Mouse (Mus musculus) frontal cortex, adult (tissue): ENCODE measurements around the gene Kcna2.
A peak's percentile ranks its signal among the peaks of the same experiment; 100 is the strongest.

ENCODE experiments used
- ATAC-seq: cut with Nextera tagmentation; 2 replicates; pipeline ENCODE4 v1.9.2; 2017; ENCODE audit warnings: mild to moderate bottlenecking, moderate library complexity, mixed read lengths; ENCODE audit not compliant: low TSS enrichment

Gene Kcna2

GRCm38 (mm10) chr3:107150872-107151540, 50.1 kb downstream of the Kcna2 start:
- no peak for ATAC-seq

GRCm38 (mm10) chr3:107153772-107154655, 53.1 kb downstream of the Kcna2 start:
- ATAC-seq = no peak

GRCm38 (mm10) chr3:107158856-107159255, 57.9 kb downstream of the Kcna2 start:
- ATAC-seq = no peak

GRCm38 (mm10) chr3:107159418-107159817, 58.5 kb downstream of the Kcna2 start:
- peak; percentile 32; the same call in 1 of the 2 replicates for ATAC-seq

GRCm38 (mm10) chr3:107159859-107160324, 58.9 kb downstream of the Kcna2 start:
- peak; percentile 63 for ATAC-seq

- no peak for ATAC-seq
Observed at GRCm38 (mm10) chr3:107162741-107163140, 61.8 kb downstream of the Kcna2 start.
